Mouse (Mus musculus): ENCODE data around the gene Plaa.

The Plaa gene

GRCm38 (mm10) chr4:94554955-94555494, 48.0 kb downstream of the Plaa start:
- DNase-seq (ENCODE audit: low spot score) = no peak

GRCm38 (mm10) chr4:94544321-94544720, 58.7 kb downstream of the Plaa start:
- DNase-seq (ENCODE audit: low spot score) = no peak

GRCm38 (mm10) chr4:94543041-94543440, 60.0 kb downstream of the Plaa start:
- no peak for DNase-seq (ENCODE audit: low spot score)

GRCm38 (mm10) chr4:94533205-94533604, 69.8 kb downstream of the Plaa start:
- DNase-seq (ENCODE audit: low spot score) = no peak

GRCm38 (mm10) chr4:94529448-94529847, 73.6 kb downstream of the Plaa start:
- no peak for DNase-seq (ENCODE audit: low spot score)

- DNase-seq (ENCODE audit: low spot score) = peak; percentile 32
These were observed 79.7 kb downstream of the Plaa start for GRCm38 (mm10) chr4:94523321-94523720.

GRCm38 (mm10) chr4:94517631-94518030, 85.4 kb downstream of the Plaa start:
- DNase-seq (ENCODE audit: low spot score) = peak; percentile 77

Measured in embryo, embryonic 10.5 days (tissue).